Mouse (Mus musculus) midbrain, embryonic 16.5 days (tissue): ENCODE measurements at regions not wholly inside any gene's neighbourhood (a gene's known extent, or its start where the extent isn't known, plus 50 kb on each side); places are given as distances from the start of the nearest gene placed in this dataset.
"Not testable (repeated sequence)": the region's sequence is repeated elsewhere in the genome, so short reads cannot be mapped to it uniquely, and the experiment has no call there.

Experiments
- ATAC-seq: fragments of 200-750 bp; cut with Nextera tagmentation; 2 replicates; pipeline ENCODE4 v1.8.0; 2017; ENCODE audit warnings: moderate TSS enrichment
- H3K27ac ChIP-seq: fragments of 300-500 bp; sonication (generic); 2 replicates; pipeline ENCODE4 v1.5.1; 2014; ENCODE audit warnings: mild to moderate bottlenecking, low read length, mixed read lengths
- H3K27me3 ChIP-seq: fragments of 300-500 bp; sonication (generic); 2 replicates; pipeline ENCODE4 v1.6.1; 2014; ENCODE audit warnings: low read depth, low read length, mixed read lengths; ENCODE audit not compliant: control insufficient read depth, insufficient read depth
- H3K36me3 ChIP-seq: fragments of 300-500 bp; sonication (generic); 2 replicates; pipeline ENCODE4 v1.6.1; 2014; ENCODE audit warnings: mild to moderate bottlenecking, low read length, moderate library complexity, mixed read lengths; ENCODE audit not compliant: control insufficient read depth, insufficient read depth
- H3K4me1 ChIP-seq: fragments of 300-500 bp; sonication (generic); 2 replicates; pipeline ENCODE4 v1.6.1; 2014; ENCODE audit warnings: mild to moderate bottlenecking, low read length, mixed read lengths; ENCODE audit not compliant: control insufficient read depth, insufficient read depth
- H3K4me2 ChIP-seq: fragments of 300-500 bp; sonication (generic); 2 replicates; pipeline ENCODE4 v1.6.1; 2014; ENCODE audit warnings: mild to moderate bottlenecking, low read length, mixed read lengths
- H3K4me3 ChIP-seq: fragments of 300-500 bp; sonication (generic); 2 replicates; pipeline ENCODE4 v1.5.1; 2014; ENCODE audit warnings: low read depth, mild to moderate bottlenecking, low read length, moderate library complexity, mixed read lengths
- H3K9ac ChIP-seq: fragments of 300-500 bp; sonication (generic); 2 replicates; pipeline ENCODE4 v1.6.1; 2014; ENCODE audit warnings: low read depth, low read length, mixed read lengths
- H3K9me3 ChIP-seq: fragments of 300-500 bp; sonication (generic); replicated peaks from 2 replicates; pipeline ENCODE4 v1.6.1; 2014; ENCODE audit warnings: mild to moderate bottlenecking, low read length, mixed read lengths; ENCODE audit not compliant: control insufficient read depth, poor library complexity, severe bottlenecking
- WGBS: fragments of 180-500 bp; shearing (Covaris S2); extraction: QIAGEN DNeasy Blood & Tissue Kit; methylation state at CpG from one replicate; pipeline ENCODE4 v1.1.7; 2014; 5-methylcytosine and 5-hydroxymethylcytosine counted together

DNA sequence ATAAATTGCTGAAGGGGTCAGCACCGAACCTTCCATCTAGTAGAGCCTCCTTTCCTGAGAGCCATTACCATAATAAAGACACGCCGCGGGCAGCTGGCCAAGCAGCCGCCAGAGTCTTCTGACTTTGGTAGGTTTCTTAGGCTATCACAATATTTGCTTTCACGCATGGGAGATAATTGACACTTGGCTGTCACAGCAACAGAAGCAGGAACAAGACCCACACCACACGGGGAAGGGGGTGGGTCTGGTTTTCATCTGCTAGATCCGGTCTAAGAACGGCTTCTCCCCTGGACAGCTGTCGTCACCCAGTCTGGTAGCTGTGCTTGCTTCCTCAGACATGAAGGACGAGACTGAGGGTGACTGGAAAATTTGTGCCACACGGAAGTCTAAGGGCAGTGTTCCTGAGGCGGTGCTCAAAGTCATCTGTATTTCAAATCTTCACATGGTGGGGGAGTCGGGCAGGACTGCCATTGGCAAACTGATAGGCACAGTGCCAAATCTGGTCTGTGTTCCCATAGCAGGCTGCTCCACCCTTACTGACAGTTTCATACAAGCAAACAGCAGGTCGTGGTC is 188.9 kb upstream of the Gm10131 start:
- H3K4me2 ChIP-seq, result no peak overlapping the region
- WGBS, result 37% methylated on average over 15 of the region's 15 CpGs
- H3K36me3 ChIP-seq, result no peaks in the 10 kb centered on the region
- no peak for ATAC-seq
- no peaks in the 10 kb centered on the region for H3K4me1 ChIP-seq
- no peaks in the 10 kb centered on the region for H3K27me3 ChIP-seq
- H3K4me3 ChIP-seq, result no peak overlapping the region
- no peaks in the 10 kb centered on the region for H3K9me3 ChIP-seq
- no peak overlapping the region for H3K27ac ChIP-seq
- no peak overlapping the region for H3K9ac ChIP-seq

DNA sequence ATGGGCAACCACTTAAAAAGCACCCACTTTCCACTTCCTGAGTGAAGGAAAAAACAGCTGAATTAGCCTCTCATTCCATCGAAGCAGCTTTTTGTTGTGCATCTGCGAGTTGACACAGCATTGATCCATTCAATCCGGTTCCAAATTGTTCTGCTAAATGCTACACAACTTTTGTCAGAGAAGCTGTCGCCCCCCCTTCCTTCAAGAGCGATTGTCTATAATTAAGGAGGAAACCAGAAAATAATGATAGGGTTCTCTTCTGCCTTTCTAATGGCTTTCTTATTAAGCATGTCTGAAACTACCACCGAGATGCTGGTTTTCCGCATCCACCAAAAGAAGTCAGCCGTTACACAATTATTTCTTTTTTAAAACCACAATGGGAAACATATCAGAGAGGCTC is 183.2 kb upstream of the Gm10131 start:
- Histone ChIP-seq H3K4me2 (no peak overlapping the region), H3K27me3 (no peaks in the 10 kb centered on the region), H3K27ac (no peak overlapping the region), H3K4me3 (no peak overlapping the region), H3K9ac (no peak overlapping the region), H3K4me1 (no peaks in the 10 kb centered on the region), H3K9me3 (0 out of 2 replicates have a peak, but pooled peaks cover 3% of the 10 kb centered on the region), H3K36me3 (no peaks in the 10 kb centered on the region)
- WGBS, result 90% methylated on average over 8 of the region's 8 CpGs
- no peak for ATAC-seq

DNA sequence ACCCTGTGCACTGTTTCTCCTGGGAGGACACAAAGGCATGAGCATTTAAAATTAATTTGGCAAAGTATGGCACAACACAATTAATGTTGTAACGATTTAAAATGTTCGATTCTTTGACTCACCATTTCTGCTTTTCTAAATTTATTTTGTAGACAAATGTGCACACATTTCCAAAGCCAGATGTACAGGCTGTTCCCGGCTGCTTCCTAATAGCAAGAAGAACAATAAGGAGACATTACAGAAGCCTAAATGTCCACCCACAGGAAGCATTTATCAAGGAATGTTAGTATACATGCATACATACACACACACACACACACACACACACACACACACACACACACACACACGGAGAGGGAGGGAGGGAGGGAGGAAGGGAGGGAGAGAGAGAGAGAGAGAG is 179.1 kb upstream of the Gm10131 start:
- no peaks in the 10 kb centered on the region for H3K4me1 ChIP-seq
- no peak overlapping the region for H3K4me2 ChIP-seq
- WGBS, result 84% methylated on average over 3 of the region's 4 CpGs
- no peak for ATAC-seq
- H3K36me3 ChIP-seq, result no peaks in the 10 kb centered on the region
- no peak overlapping the region for H3K27ac ChIP-seq
- no peak overlapping the region for H3K4me3 ChIP-seq
- no peaks in the 10 kb centered on the region for H3K27me3 ChIP-seq
- H3K9me3 ChIP-seq, result 0 out of 2 replicates have a peak, but pooled peaks cover 3% of the 10 kb centered on the region
- no peak overlapping the region for H3K9ac ChIP-seq

DNA sequence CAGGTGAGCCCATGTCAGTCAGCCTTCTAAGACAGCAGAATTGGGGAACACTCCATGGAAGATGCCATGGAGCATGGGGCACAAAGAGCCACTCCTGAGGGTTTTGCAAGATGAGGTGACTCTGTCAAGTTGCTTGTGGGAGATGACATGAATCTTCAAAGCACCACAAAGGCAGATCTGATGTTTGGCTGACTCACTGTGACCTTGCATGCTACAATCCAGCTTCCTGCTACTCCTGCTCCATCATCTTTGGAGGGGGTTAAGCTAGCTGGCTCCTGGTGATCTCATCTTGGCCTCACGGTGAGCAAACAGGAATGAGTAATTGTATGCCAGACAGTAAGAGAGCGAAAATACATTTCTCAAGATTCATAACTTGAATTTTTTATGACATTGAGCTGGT is 176.3 kb upstream of the Gm10131 start:
- H3K4me1 ChIP-seq, result no peaks in the 10 kb centered on the region
- no peak overlapping the region for H3K4me3 ChIP-seq
- no peaks in the 10 kb centered on the region for H3K9me3 ChIP-seq
- WGBS, result 90% methylated on average over 2 of the region's 2 CpGs
- no peak for ATAC-seq
- no peaks in the 10 kb centered on the region for H3K36me3 ChIP-seq
- no peak overlapping the region for H3K4me2 ChIP-seq
- H3K27ac ChIP-seq, result no peak overlapping the region
- H3K9ac ChIP-seq, result no peak overlapping the region
- no peaks in the 10 kb centered on the region for H3K27me3 ChIP-seq

DNA sequence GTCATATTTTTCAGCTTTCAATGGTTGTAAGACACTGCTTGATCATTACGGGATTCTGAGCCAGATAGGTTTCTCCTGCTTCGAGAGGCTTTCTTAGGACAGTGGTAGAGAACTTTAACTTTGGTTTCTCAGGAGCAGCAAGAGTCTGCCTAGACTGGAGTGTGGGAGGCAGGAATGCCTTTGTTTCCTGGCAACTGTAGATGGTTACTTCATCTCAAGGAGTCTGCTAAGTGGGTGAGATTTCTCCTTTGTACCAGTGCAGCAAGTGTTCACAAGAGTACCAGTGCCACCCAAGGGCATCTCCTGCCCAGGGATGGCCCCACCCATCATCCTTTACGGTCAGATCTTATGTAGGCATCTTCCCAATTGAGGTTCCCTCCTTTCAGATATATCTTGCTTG is 173.0 kb upstream of the Gm10131 start:
- H3K4me1 ChIP-seq, result no peaks in the 10 kb centered on the region
- no peaks in the 10 kb centered on the region for H3K9me3 ChIP-seq
- no peak for ATAC-seq
- H3K27ac ChIP-seq, result no peak overlapping the region
- H3K9ac ChIP-seq, result no peak overlapping the region
- no peak overlapping the region for H3K4me2 ChIP-seq
- H3K36me3 ChIP-seq, result no peaks in the 10 kb centered on the region
- H3K4me3 ChIP-seq, result no peak overlapping the region
- WGBS, result 91% methylated on average over 3 of the region's 3 CpGs
- no peaks in the 10 kb centered on the region for H3K27me3 ChIP-seq

DNA sequence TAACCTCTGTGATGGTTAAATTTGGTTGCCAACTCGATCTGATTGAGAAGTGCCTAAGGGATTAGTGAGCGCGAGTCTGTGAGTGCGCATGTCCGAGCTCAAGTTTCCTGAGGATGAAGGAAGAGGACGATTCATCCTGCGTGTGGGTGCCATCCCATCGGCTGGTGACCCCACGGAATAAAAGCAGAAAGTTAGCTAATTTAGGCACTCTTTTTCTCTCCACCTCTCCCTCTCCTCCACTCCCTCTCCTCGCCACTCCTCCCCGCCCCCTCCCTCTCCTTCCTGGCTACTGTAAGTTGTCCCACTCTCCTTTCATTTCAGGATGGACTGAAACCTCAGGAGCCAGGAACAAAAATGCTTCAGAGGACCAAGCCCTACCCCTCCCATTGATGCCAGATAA is 168.9 kb upstream of the Gm10131 start:
- H3K27me3 ChIP-seq, result no peaks in the 10 kb centered on the region
- H3K27ac ChIP-seq, result no peak overlapping the region
- no peaks in the 10 kb centered on the region for H3K4me1 ChIP-seq
- H3K9ac ChIP-seq, result no peak overlapping the region
- H3K4me2 ChIP-seq, result no peak overlapping the region
- H3K36me3 ChIP-seq, result no peaks in the 10 kb centered on the region
- no CpG with 5 or more reads among the region's 11 CpGs for WGBS
- ATAC-seq, result no peak
- no peak overlapping the region for H3K4me3 ChIP-seq
- no peaks in the 10 kb centered on the region for H3K9me3 ChIP-seq

DNA sequence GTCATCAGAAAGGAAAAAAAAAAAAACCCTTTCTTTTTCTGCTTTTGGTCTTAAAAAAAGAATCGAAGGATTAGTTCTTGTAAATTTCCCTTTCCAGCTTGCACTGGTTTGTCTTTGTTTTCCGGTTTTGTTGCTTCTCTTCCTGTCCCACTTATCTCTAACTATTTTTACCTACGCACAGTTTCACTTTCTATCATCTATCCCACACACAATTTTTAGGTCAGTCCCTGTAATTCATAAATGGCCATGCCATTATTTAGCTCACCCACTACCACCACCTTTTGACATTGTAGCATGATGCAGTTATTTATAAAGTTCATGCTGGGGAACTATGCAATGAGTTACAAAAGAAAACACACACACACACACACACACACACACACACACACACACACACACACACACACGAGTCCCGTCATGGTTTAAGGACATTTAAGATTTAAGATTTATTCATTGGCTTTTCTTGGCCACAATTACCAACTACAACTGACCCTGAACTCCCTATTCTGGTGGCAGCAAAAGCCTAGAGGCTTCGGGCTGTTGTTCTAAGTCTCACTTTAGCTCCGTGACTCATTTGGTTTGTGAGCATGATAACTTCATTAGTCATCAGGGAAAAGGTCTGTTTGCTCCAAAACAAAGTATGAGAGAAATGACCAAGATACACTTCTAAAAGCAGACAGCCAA is 164.6 kb upstream of the Gm10131 start:
- no peaks in the 10 kb centered on the region for H3K4me1 ChIP-seq
- H3K27ac ChIP-seq, result no peak overlapping the region
- H3K4me3 ChIP-seq, result no peak overlapping the region
- H3K27me3 ChIP-seq, result no peaks in the 10 kb centered on the region
- no peak overlapping the region for H3K9ac ChIP-seq
- no peaks in the 10 kb centered on the region for H3K9me3 ChIP-seq
- 77% methylated on average over 7 of the region's 7 CpGs for WGBS
- H3K36me3 ChIP-seq, result no peaks in the 10 kb centered on the region
- H3K4me2 ChIP-seq, result no peak overlapping the region
- ATAC-seq, result no peak

DNA sequence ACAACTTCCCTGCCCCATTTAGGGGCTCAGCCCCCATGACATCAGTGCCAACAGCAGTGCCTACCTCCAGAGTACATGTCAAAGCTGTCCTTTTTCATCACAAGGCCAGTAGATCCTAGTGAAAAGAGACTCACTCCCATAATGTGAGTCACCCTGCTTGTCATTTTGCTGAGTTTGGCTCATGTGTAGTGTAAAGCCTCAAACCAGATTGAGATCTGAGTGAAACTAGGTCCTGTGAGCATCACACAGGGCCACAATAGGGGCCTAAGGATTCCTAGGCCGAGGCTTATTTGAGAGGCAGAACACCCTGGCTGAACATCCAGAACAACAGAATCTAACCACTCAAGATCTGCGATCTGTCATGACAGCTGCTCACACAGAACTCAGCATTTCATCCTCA is 163.3 kb upstream of the Gm10131 start:
- H3K4me1 ChIP-seq, H3K4me2 ChIP-seq, H3K9me3 ChIP-seq, ATAC-seq, H3K9ac ChIP-seq, H3K36me3 ChIP-seq, H3K27me3 ChIP-seq, H3K27ac ChIP-seq, H3K4me3 ChIP-seq: not testable (repeated sequence)
- WGBS, result 92% methylated on average over 2 of the region's 2 CpGs

DNA sequence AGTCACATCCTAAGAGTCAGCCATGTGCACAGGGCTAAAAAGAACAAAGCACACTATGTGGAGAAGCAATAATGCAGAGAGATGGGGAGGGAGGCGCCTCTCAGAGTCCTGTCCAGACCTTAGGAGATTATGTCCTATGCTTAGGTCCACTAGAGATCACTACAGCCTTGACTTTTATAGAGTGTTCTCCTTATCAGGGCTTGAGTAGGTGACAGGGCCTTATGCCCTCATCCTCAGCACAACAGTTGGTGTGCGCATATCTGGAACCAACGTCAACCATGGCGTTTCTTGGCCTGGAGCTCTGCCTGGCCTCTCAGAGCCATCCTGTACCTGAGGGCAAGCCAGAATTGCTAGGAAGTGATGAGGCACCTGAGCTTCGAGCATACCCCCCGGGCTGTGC is 162.6 kb upstream of the Gm10131 start:
- no peaks in the 10 kb centered on the region for H3K4me1 ChIP-seq
- H3K4me2 ChIP-seq, result no peak overlapping the region
- no peaks in the 10 kb centered on the region for H3K36me3 ChIP-seq
- H3K27ac ChIP-seq, result no peak overlapping the region
- 95% methylated on average over 6 of the region's 6 CpGs for WGBS
- H3K4me3 ChIP-seq, result no peak overlapping the region
- no peaks in the 10 kb centered on the region for H3K9me3 ChIP-seq
- no peaks in the 10 kb centered on the region for H3K27me3 ChIP-seq
- no peak overlapping the region for H3K9ac ChIP-seq
- no peak for ATAC-seq
